Mouse (Mus musculus) frontal cortex, postnatal 14 days (tissue): ENCODE results near the gene Clk2.

ENCODE experiments used
- DNase-seq, 2 experiments: peaks; one replicate each; pipeline ENCODE4 v3.0.0; 2022; ENCODE audit warnings: low spot score in 2 of 2

Clk2 gene

DNA sequence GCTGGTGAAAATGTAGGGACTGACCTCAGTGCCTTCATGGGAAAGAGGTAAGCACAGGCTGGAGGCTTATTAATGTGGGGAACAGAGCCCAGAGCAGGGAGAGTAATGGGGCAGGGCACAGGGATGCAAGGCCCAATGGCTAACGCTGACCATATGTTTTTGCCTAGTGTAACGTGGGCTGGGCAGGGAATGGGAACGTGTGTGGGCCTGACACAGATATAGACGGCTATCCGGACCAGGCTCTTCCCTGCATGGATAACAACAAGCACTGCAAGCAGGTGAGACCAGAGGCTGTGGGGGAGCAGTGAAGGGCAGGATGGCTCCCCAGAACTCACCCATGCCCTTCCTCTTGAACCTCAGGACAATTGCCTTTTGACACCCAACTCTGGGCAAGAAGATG is 56.6 kb downstream of the Clk2 start:
- DNase-seq: no peak

DNA sequence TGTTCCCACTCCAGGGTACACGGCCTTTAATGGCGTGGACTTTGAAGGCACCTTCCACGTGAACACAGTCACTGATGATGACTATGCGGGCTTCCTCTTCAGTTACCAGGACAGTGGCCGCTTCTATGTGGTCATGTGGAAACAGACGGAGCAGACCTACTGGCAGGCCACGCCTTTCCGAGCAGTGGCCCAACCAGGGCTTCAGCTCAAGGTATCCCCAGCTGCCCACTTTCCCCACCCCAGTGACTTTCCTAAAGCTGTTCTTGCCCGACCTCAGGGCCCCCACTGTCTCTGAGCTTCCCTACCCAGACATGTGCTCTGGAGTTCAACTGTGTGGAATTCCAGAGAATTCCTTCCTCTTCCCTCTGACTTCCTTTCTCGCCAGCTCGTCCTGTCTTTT is 60.2 kb downstream of the Clk2 start:
- DNase-seq: no peak

DNA sequence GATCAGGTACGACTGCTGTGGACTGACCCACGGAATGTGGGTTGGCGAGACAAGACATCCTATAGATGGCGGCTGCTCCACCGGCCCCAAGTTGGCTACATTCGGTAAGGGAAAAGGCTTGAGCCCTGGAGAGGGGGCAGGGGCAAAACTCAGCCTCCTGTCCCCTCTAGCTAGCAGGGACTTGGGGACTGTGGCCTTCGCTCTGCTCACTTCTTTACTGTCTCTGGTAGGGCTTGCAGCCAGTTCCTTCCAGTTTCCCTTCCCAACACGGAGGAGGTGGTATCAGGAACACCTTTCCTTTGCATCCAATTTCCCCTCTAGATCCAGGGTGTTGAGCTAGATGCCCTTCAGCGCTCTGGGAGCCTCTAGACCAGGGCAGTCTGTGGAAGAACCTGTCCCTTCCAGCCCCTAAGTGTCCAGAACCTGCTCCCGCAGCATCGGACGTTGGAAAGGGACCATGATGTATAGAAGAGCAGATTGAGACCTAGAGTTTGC is 60.8 kb downstream of the Clk2 start:
- DNase-seq: no peak

DNA sequence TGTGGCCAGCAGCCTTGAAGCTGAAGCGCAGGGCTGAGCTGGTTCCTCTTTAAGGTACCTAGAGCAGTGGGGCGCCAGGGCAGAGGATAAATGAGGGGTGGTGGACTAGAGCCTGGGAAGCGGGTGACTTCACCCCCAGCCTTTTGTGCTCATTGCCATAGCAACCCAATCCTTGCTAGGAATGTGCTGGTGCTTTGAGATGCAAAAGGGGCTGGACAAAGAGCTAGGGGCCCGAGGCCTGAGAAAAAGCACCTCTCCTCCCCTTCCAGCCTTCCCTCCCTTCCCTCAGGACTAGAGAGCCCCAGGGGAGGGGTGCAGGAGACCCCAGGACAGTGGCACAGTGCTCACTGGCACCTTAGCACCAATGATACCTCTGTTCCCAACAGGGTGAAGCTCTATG is 61.3 kb downstream of the Clk2 start:
- DNase-seq: no peak

DNA sequence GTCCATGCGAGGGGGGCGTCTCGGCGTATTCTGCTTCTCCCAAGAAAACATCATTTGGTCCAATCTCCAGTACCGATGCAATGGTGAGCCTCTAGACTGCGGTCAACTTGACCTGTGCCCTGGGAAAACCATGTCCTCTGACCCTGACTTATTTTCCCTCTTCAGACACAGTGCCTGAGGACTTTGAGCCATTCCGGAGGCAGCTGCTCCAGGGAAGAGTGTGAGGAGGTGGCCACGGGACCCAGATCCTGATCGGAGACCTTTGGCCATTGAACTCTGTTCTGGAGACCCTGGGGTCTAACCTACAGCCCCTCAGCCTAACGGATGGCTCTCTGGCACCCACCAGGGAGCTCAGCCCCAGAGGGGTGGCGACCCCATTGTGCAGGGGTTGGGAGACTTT is 61.8 kb downstream of the Clk2 start:
- no peak for DNase-seq
